Mouse (Mus musculus) spleen, postnatal 4 days (tissue): ENCODE measurements around the gene Fam76b.

Experiments
- DNase-seq, 2 experiments: peaks; one replicate each; pipeline ENCODE4 v3.0.0; 2022; ENCODE audit warnings: low spot score in 2 of 2

Gene Fam76b

GRCm38 (mm10) chr9:13871631-13872030, 44.1 kb downstream of the Fam76b start:
- no peak for DNase-seq

- DNase-seq: no peak
These were observed 46.8 kb downstream of the Fam76b start for GRCm38 (mm10) chr9:13874359-13874758.

GRCm38 (mm10) chr9:13875340-13875739, 47.8 kb downstream of the Fam76b start:
- DNase-seq: no peak

- DNase-seq: no peak
These were observed 53.2 kb downstream of the Fam76b start for GRCm38 (mm10) chr9:13880761-13881160.

- DNase-seq: no peak
These were observed 55.0 kb downstream of the Fam76b start for GRCm38 (mm10) chr9:13882478-13882877.

GRCm38 (mm10) chr9:13888981-13889380, 61.5 kb downstream of the Fam76b start:
- no peak for DNase-seq

- peak; percentile 45 to 81 for DNase-seq
These were observed 62.1 kb downstream of the Fam76b start for GRCm38 (mm10) chr9:13889657-13890056.

GRCm38 (mm10) chr9:13890171-13890570, 62.7 kb downstream of the Fam76b start:
- no peak for DNase-seq

- DNase-seq: no peak
These were observed 64.4 kb downstream of the Fam76b start for GRCm38 (mm10) chr9:13891888-13892287.

GRCm38 (mm10) chr9:13893044-13893443, 65.5 kb downstream of the Fam76b start:
- DNase-seq: no peak

- DNase-seq: no peak
These were observed 67.0 kb downstream of the Fam76b start for GRCm38 (mm10) chr9:13894491-13894890.

- no peak for DNase-seq
These were observed 67.4 kb downstream of the Fam76b start for GRCm38 (mm10) chr9:13894936-13895335.

- no peak for DNase-seq
These were observed 68.5 kb downstream of the Fam76b start for GRCm38 (mm10) chr9:13896055-13896454.

GRCm38 (mm10) chr9:13898510-13899305, 71.2 kb downstream of the Fam76b start:
- no peak for DNase-seq

- DNase-seq: no peak
These were observed 74.5 kb downstream of the Fam76b start for GRCm38 (mm10) chr9:13902030-13902429.

- DNase-seq: no peak
These were observed 76.7 kb downstream of the Fam76b start for GRCm38 (mm10) chr9:13904091-13904779.
